Mouse (Mus musculus) c-Kit-positive CD71-positive TER-119-negative erythroid progenitor cells, embryonic 14.5 days (primary cell): Measurements from ENCODE around the gene Ccdc134.
"Not testable (repeated sequence)": the region's sequence is repeated elsewhere in the genome, so short reads cannot be mapped to it uniquely, and the experiment has no call there.

ENCODE experiments used
- DNase-seq: peaks from one replicate; pipeline ENCODE4 v3.0.0-alpha.2; 2013; ENCODE audit warnings: low read depth

Gene Ccdc134

DNA sequence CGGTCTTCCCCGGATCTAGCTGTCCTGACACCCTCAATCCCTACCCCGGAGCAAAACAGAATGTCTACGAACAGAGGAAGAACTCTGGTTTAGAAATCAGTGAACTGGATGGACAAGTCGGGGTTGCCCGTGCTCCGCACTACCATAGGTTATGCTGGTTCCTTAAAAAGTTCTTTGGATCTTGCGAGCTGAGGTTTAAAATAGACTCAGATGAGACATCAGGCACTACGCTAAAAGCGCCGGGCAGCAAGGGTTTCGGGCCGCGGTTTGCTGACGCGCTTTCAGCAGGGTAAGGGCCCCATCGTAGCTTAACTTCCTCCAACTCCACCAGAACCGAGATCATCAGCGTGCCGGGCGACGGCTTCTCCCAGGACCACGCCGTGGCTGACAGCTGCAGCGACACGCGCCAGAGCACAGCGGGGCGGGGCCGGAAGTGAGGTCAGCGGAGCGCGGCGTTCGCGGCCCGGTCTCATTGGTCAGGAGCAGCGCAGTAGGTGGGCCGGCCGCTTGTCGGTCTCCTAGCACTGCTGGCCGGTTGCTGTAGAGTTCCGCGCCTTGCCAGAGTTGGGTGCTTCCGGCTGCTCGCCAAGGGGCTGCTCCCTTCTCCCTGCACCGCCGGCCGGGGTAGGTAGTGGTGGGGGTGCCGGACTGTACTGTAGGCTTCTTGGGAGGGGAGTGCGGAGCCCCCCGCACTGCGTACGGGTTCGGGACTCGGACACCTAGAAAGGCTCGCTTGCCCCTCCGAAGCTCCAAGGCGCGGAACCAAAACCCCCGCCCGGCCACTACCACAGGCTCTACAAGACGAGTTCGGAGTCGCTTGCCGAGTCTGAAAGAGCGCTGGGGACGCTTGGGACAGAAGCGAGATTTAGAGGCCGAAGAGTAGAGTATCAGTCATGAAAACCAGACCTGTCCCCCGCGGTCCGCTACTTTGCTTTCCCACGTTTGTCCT, at the start of gene Ccdc134:
Ccdc134 (plus strand) TSS at position 497 of the 949 bp plus-strand sequence.
- DNase-seq, result peak; percentile 86

DNA sequence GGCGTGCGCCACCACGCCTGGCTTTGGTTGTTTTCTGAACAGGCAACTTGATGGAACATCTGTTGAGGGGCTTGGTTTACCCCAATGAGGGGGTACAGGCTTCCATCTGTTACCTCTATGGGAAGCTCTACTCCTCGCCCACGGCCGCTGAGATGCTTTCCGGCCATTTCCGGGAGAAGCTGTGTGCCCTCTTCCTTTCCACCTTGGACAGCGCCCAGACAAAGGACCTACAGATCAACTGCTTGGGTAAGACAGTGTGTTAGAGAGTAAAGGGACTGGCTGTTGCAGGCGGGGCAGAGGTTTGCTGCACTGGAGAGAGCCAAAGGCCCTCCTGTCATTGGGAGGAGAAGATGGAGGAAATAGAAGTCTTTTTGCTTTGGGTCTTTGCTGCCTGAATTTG, 47.8 kb upstream of the Ccdc134 start:
- no peak for DNase-seq

DNA sequence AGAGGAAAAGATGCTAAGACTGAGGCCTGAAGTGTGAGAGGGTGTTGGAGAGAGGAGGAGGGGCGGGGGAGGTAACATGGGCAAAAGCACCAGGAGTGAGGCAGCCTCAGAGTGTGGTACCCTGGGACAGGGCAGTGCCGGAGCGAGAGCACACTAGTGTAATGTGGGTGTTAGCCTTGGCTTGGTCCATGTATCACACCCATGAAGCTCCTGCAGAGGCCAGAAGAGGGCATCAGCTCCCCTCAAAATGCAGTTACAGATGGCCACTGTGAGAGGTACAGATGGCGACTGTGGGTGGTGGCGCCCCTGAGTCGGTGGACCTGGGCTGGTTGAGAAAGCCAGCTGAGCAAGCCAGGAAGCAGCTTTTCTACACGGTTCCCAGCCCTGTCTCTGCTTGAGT, 46.6 kb upstream of the Ccdc134 start:
- DNase-seq, result no peak

DNA sequence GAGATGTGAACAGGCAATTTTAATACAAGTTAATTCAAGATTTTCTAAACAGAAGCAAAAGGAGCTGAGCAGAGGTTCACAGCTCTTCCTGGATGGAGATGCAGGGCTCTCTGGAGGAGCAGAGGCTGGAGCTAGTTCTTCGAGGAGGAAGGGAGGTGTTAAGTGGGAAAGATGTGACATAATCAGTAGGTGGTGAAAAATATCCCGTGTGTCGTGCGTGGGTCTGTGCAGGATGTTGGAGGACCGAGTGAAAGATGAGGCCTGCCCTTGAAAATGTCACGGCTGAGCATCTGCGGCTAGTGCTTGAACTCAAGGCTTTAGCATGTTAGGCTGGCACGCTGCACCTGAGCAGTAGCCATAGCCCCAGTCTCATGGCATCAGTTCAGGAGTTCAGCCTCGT, 42.1 kb upstream of the Ccdc134 start:
- no peak for DNase-seq

DNA sequence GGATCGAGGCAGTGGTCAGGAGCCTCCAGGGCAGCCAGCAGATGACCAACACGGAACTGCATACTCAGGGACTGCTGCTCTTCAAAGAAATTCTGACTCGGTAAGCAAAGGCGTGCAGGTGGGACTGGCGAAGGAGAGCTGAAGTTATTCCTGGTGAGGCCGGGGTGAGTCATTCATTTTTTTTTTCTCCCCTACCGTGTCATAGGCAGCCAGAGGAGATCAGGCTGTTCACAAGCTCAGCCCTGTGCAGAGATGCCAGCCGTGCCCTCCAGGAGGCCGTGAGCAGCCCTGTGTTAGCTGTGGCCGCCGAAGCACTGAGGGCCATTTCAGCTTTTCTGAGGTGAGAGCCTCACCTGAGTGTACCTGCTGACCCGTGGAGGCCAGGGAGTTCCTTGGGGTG, 41.6 kb upstream of the Ccdc134 start:
- DNase-seq, result no peak

DNA sequence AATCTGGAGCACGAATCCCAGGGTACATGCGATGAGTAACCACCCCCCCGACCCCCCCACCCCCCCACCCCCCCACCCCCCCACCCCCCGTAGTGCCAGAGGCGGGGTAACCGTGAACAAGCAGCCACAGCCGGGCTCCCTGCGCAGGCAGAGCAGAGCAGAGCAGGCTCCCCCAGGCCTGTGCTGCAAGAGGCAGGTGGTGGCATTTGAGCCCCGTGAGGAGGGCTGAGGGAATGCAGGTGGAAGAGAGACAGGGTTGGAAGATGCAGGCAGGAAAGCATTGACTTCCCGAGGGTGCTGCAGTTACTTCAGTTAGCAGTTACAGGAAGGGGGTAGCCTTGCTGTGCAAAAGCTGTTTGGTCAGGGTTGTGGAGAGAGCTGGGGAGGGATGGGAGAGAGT, 40.5 kb upstream of the Ccdc134 start:
- DNase-seq, result no peak

DNA sequence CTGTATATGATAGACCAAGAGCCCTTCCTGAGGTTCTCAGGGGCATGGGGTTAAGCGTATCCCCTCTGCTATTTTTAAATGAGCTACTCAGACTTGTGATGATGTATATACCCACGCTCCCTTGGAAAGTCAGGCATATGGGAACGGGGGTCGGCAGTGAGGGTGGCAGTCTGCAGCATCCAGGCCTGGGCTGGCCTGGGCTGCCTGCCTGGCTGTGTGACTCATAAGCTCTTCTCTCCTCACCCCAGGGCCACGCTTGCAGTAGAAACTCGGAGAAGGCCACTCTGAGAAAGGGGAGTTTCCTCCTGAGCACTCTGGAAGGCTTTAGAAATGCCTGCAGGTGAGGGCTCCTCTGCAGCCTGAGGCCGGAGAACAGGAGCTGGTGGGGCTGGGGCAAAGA, 36.7 kb upstream of the Ccdc134 start:
- no peak for DNase-seq

DNA sequence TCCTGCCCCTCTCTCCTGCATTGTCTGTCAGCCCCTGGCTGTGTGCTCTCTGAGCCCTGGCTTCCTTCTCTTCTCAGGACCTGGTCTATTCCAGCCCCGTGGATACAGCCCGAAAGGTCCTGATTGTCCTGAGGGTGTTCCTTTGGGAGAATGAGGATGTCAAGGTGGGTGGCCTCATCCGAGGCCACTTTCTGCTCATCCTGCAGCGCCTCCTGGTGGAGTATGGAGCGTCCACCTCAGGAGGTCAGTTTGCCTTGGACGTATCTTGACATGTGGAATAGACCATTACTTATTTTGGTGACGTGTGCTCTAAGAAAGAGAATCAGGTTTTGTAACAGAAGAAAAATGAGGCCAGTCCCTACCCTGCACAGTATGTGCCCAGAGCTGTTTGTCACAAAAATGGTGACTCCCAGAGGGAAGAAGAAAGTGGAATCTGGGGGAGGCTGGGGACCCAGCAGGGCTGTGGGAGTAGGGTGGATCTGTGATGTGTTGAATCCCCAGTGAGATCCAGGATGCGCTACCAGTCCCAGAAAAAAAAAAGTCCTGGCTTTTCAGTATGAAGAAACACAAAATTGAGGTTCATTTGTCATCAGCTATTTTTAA, 20.7 kb upstream of the Ccdc134 start:
- peak; percentile 48 for DNase-seq

DNA sequence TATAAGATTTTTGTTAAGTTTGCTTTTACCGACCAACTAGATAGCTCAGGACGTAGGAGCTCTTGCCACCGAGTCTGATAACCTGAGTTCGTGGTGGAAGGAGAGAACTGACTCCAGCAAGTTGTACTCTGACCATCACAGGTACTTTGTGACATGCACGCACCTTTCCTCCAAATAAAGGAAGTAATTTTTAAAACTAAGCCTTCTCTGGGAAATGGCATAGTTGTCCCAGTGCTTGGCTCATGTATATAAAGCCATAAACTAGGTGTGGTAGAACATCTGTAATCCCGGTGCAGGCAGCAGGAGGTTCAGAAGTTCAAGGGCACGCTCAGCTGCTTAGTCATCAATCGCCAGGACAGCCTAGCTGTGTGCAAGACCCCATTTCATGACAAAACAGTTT, 7.2 kb upstream of the Ccdc134 start:
- DNase-seq, result no peak

DNA sequence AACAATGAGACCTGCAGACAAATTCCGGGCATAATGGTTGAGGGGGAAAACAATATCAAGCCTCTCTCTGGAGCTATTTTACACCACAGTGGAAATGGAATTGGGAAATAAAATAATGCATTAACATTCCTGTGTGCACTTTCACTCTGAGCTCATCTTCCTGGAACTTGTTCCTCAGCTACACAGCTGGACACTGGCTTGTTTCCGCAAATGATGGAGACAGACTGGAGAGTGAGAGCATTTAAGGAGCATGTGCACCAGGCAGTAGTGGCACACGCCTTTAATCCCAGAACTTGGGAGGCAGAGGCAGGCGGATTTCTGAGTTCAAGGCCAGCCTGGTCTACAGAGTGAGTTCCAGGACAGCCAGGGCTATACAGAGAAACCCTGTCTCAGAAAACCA, 1.0 kb upstream of the Ccdc134 start:
- DNase-seq, result not testable (repeated sequence)

DNA sequence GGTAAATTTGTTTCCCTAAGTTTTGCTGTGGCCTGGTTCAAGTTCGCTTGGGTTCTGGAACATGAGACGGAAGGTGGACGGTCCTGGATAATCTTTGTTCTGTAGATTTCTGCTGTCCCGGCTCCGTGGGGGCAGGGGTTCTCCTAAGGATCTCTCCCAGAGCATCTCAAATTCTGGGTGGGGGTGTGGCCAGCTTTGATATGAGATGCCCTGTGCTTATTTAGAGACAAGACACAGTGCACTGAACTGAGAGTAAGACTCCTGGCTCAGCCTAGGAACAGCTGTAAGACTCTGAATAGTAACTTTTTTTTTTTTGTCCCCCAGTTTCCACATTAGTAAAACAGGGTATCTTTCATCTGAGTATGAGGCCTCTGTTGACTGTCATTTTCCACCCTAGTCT, 676 bp downstream of the Ccdc134 start:
- DNase-seq, result peak; percentile 34

DNA sequence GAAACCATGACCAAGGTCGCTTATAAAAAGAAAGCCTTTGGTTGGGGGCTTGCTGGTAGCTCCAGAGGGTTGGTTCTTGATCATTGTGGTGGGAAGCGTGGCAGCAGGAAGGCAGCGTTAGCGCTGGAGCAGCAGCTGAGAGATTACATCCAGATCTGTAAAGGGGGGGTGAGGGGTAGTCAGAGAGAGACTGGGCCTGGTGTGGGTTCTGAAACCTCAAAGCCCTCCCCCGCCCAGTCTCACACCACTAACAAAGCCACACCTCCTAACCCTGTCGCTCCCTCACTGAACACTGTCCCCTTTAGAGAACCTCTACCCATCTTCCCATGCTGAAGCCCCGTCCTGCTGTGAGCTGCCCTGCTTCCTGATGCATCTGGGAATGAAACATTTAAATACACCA, 2.9 kb downstream of the Ccdc134 start:
- DNase-seq, result no peak

DNA sequence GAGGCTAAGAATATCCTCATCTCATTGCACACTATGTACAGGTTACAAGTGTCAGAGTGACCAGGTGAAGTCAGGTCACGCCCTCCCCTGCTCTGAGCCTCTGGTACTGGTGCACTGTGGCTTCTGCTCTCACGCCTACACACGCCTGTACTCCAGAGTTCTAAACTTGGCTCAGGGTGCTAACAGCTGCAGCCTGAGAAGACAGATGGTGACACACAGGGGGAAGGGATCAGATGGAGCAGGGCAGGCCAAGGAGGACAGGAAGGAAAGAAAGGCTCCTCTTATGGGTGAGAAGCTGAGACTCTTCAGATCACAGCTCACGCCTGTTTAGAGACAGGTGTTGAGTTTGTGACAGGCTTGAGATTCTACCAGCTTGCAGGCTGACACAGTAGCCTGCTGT, 7.7 kb downstream of the Ccdc134 start:
- no peak for DNase-seq

DNA sequence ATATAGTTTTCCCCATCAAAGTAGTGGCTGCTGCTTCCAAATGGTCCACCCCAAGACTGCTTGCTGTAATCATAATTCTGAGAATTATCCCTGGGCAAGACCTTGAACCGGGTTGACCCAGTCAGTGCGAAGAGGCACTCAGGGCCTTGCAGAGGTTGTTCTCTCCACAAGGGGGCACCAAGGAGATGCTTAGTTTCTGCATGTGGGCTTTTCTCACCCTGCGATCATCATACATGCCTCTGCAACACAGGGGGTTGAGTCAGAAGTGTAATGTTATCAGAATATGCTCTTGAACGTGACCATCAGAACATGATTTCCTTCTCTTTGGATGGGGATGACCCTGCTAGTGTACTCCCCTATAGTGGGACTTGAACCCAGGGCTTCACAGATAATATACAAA, 10.8 kb downstream of the Ccdc134 start:
- DNase-seq, result peak; percentile 63

DNA sequence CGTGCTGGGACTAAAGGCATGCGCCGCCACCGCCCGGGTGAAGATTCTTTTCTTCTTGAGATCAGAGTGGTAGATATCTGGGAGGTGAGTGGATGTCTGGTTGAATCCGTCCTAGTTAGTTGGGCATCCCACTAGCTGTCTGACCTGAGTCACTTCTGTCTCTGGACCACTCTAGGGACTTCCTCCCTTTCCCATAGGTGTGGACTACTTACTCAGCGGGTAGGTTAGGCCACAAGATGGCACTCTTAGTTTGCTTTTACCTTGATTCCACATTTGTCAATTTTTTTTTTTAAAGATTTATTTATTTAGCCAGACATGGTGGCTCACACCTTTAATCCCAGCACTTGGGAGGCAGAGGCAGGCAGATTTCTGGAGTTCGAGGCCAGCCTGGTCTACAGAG, 11.5 kb downstream of the Ccdc134 start:
- no peak for DNase-seq

DNA sequence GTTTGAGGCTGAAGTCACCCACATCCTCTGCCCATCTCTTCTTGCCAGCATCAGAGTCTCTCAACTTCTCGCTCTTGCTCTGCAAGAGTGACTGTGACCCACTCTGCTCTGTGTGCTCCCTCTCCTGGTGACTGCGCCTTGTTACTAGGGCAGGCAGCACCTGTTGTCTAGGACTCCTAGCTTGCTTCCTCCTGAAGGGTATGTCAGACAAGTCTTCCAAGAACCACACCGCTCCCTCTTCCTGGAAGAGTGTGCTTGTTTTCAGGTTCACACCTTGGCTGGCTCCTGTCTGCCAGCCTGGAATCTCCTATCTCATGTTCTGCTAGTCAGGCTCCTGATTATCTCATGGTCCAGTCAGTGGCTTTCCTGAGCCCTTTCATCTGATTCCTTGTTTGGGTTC, 12.6 kb downstream of the Ccdc134 start:
- no peak for DNase-seq

DNA sequence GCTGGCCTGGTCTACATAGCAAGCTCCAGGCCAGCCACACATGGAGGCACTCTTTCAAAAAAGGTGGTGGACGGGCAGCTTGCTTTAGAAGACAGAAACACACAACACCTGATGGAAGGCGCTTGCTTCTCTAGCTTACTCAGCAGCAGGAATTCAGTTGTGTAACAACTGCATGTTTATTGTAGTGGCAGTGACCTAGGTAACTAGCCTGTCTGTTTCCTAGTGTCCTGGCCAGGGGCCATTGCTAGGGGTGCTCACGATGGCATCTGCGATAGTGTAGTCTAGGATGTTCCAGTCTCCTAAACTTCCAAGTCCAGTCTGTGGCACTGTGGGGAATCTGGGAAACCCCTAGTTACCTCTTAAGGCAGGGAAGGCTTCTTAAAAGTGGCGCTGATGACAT, 16.4 kb downstream of the Ccdc134 start:
- no peak for DNase-seq

DNA sequence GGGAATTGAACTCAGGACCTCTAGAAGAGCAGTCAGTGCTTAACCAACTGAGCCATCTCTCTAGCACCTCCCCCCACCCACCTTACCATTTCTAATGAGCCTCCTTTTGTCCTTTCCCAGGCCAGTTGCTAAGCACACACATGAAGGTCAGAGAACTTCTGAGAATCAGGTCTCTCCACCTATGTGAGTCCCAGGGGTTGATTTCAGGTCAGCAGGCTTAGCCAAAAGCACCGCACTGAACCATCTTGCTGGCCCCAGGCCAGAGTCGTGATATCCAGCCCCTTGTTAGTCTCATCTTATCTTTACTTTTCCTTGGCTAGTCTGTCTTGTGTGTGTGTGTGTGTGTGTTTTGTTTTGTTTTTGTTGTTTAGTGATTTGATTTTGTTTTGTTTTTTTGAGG, 17.7 kb downstream of the Ccdc134 start:
- no peak for DNase-seq

DNA sequence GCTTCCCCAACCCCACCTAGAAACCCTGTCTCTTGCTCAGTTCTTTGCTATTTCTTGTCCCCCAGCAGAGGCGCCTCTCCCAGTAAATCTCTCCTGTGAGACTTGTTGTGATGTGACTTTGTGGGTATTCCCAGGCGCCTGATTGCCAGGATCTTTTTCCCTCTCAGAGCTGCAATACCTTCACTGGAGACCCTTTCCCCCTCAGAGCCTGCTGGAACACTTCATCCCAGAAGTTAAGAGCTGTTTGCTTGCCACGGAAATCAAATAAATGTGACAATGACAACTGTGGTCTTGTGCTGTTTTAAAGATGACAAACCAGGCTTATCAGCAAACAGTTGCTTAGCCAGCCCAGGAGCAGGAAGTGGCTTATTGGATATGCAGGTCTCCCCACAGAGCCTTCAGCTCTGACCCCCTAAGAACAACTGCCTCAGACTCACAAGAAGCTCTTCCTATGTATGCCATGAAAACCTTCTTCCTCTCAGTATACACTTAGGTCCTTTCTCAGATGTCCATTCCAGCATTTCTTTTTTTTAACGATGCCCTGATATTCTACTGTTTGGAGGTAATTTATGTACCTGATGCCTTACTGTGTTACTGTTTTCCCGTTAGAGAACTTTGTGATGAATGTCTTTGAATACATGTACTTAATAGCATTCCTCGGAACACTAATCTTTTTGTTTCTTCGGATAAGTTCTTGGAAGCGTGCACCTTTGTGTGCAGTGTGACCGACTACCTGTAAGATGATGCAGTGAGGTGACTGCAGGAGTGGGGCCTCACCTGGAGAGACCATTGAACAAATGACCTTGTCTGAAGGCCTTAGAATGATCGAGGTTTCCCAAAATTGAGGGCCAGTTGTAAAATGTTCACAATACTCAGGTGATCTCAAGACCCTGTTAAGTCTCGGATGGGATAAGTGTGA, 18.4 kb downstream of the Ccdc134 start:
- no peak for DNase-seq

DNA sequence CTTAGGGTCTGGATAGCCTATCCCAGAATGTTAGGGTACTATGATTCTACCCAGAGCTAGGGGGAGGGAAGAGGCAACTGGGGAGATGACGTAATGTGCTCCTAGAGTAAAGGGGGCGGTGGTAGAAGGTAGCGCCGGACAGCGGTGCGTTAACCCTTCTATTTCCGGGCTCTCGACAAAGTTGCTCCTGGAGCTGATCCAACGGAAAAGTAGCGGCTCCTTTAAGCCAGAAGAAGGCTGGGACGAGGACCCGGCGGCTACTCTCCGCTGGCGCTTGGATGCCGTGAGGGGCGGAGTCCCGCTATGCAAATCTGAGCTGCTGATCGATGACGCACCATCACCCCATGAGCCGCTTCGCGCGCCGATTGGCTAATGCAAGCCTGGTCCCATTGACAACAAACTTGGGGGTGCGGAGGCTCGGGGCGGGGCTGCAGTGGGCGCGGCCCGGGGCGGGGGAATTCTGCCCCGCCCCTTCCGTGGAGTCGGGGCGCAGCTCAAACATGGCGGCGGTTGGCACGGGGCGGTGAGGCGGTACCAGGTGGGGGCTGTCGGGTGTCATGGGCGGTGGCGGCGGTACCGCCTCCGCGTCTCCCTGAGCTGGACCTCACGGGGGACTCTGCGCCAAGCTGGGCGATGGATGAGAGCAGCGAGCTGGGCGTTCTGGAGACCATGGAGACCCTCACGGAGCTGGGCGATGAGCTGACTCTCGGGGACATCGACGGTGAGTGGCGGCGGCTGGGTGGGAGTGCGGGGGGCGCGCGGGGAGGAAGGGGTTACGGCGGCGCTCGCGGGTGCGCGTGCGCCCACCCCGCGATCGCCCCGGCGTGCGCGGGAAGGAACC, 19.3 kb downstream of the Ccdc134 start, which contains the start of gene Srebf2:
Srebf2 (plus strand) TSS at position 412 of the 841 bp plus-strand sequence.
- peak; percentile 98 for DNase-seq

DNA sequence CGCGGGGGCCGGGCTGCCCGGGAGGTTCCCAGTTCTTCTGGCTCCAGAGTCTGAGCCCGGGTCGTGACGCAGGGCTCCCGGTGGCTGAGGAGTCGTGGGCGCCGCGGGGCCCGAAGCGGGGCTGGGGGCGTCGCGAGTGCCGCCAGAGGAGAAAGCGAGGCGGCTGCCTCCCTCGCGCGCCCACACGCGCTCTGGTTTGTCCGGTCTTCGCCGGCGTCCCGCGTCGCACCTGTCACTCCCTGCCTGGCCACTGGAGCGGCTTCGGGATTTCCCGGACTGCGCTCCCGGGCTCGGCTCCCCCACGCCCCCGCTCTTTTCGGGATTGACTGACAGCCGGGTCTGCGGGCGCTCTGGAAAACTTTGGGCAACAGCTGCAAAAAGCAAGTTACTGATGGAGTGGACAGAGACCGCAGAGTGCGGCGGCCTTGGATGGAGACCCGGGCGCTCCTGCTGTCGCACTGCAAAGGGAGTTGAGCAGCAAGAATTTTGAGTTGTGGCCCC, 19.9 kb downstream of the Ccdc134 start:
- DNase-seq, result no peak
